Mouse (Mus musculus) hindbrain, embryonic 15.5 days (tissue): ENCODE measurements at regions not wholly inside any gene's neighbourhood (a gene's known extent, or its start where the extent isn't known, plus 50 kb on each side); places are given as distances from the start of the nearest gene placed in this dataset.

Source experiments
- ATAC-seq: fragments of 200-750 bp; cut with Nextera tagmentation; 2 replicates; pipeline ENCODE4 v1.8.0; 2017; ENCODE audit warnings: low read depth, moderate number of reproducible peaks, moderate TSS enrichment; ENCODE audit not compliant: low FRiP score
- H3K27ac ChIP-seq: fragments of 300-500 bp; sonication (generic); replicated peaks from 2 replicates; pipeline ENCODE4 v1.5.1; 2015; ENCODE audit warnings: mild to moderate bottlenecking, inconsistent platforms
- H3K27me3 ChIP-seq: fragments of 300-500 bp; sonication (generic); 2 replicates; pipeline ENCODE4 v1.6.1; 2015; ENCODE audit warnings: control low read depth, inconsistent platforms
- H3K36me3 ChIP-seq: fragments of 300-500 bp; sonication (generic); 2 replicates; pipeline ENCODE4 v1.6.1; 2015; ENCODE audit warnings: control low read depth, inconsistent platforms
- H3K4me1 ChIP-seq: fragments of 300-500 bp; sonication (generic); replicated peaks from 2 replicates; pipeline ENCODE4 v1.6.1; 2015; ENCODE audit warnings: control low read depth, inconsistent platforms
- H3K4me2 ChIP-seq: fragments of 300-500 bp; sonication (generic); 2 replicates; pipeline ENCODE4 v1.6.1; 2015; ENCODE audit warnings: moderate library complexity, mild to moderate bottlenecking, inconsistent platforms
- H3K4me3 ChIP-seq: fragments of 300-500 bp; sonication (generic); 2 replicates; pipeline ENCODE4 v1.5.1; 2015; ENCODE audit warnings: mild to moderate bottlenecking, inconsistent platforms
- H3K9ac ChIP-seq: fragments of 300-500 bp; sonication (generic); 2 replicates; pipeline ENCODE4 v1.6.1; 2015; ENCODE audit warnings: inconsistent platforms
- H3K9me3 ChIP-seq: fragments of 300-500 bp; sonication (generic); 2 replicates; pipeline ENCODE4 v1.6.1; 2016; ENCODE audit warnings: control low read depth, inconsistent platforms
- WGBS: fragments of 180-500 bp; shearing (Covaris S2); methylation state at CpG from one replicate; pipeline ENCODE4 v1.1.7; 2015; 5-methylcytosine and 5-hydroxymethylcytosine counted together

DNA sequence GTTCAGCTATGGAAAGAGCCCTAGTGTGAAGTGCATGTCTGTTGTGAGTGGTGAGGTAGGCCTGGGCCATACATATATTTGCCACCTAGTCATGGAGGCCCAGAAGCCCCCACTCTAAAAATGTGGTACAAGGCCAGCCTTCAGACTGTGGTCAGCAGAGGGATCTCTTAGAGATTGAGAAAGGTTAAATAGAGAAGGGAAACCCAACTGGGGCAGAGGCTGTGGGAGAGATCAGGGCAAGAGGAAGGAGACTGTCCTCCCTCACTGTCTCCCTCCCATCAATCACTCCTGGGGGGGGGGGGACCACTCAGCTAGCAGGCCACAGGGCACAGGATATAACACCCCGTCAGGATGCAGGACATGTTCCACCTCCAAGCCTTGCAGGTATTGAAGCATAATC is 86.1 kb downstream of the Zfp36l2 start:
- Histone ChIP-seq H3K4me2 (no peak overlapping the region), H3K9ac (no peak overlapping the region), H3K4me3 (no peak overlapping the region), H3K4me1 (peaks cover 18% of the 10 kb centered on the region), H3K27ac (peak overlapping the region; percentile 27; the same call in 1 of the 2 replicates), H3K27me3 (no peaks in the 10 kb centered on the region), H3K9me3 (no peaks in the 10 kb centered on the region), H3K36me3 (no peaks in the 10 kb centered on the region)
- WGBS, result 83% methylated on average over 1 of the region's 1 CpGs
- ATAC-seq, result no peak

DNA sequence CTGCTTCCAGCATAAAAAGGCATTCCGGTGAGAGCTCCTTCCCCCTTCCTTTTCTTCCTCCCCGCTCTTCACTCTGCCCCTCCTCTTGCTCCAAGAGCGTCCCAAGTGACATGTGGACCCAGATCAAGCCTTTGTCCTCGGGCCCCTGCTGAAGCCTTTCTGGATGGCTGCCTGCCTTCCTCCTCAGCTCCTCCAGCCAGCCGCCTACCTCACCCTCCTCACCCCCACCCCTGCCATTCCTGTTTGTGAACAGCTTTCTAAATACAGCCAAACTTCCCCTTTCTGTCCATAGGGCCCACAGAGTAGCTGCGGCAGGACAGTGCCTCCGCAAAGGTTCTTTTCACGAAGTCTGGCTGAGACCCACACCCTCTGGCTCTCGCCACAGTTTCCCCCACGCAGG is 87.2 kb downstream of the Zfp36l2 start:
- Histone ChIP-seq H3K27me3 (no peaks in the 10 kb centered on the region), H3K27ac (0 out of 2 replicates have a peak overlapping the region, but pooled peaks have one; percentile 43), H3K9me3 (no peaks in the 10 kb centered on the region), H3K4me2 (no peak overlapping the region), H3K4me3 (no peak overlapping the region), H3K4me1 (peaks cover 23% of the 10 kb centered on the region), H3K36me3 (no peaks in the 10 kb centered on the region), H3K9ac (no peak overlapping the region)
- WGBS, result 35% methylated on average over 10 of the region's 10 CpGs
- ATAC-seq, result no peak

DNA sequence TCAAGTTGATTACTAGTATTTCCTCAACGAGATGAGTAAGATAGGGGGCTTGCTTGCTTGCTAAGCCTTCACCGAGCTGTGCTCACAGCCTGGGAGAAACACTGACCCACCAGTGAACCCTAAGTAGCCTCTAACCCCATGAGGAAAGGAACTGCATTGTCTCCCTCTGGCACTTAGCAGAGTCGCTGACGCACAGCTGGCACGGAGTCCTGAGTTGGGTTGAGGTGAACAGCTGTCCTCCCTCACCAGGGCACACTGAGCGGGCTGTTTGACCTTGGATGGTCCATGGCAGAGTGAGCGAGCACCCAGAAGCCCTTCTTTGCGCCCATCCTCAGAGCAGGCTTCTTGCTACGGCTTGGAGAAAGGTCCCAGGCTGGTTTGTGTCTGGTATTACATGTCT is 88.0 kb downstream of the Zfp36l2 start:
- no peak overlapping the region for H3K27ac ChIP-seq
- no peaks in the 10 kb centered on the region for H3K27me3 ChIP-seq
- no peak overlapping the region for H3K4me2 ChIP-seq
- H3K9ac ChIP-seq, result no peak overlapping the region
- ATAC-seq, result no peak
- 84% methylated on average over 9 of the region's 9 CpGs for WGBS
- no peaks in the 10 kb centered on the region for H3K9me3 ChIP-seq
- H3K4me1 ChIP-seq, result peaks cover 23% of the 10 kb centered on the region
- H3K4me3 ChIP-seq, result no peak overlapping the region
- H3K36me3 ChIP-seq, result no peaks in the 10 kb centered on the region

DNA sequence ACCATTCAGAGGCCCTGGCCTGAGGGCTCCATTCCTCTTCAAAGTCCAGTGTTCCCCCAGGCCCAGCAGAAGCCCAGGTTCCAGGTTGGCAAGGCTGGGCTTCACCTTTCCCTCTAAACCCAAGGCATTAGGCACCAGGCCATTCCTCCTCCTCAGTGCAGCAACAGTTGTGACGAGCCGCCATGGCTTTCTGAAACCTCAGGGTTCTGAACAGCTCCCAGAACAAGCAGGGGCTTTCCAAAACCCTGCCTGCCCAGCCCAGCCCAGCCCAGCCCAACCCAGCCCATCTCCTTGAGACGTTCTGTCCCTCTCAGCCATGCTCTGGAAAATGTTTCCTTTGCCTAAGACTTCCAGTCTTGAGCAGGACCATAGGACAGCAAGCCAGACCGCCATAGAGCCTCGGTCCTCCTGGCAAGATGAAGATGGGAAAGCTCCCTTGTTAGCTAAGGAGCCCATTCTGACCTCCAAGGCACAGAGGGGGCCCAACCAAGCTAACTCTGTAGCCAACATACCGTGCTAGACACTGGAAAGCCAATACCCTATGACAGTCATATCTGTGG is 89.8 kb downstream of the Zfp36l2 start:
- no peak overlapping the region for H3K4me3 ChIP-seq
- WGBS, result 89% methylated on average over 6 of the region's 6 CpGs
- no peaks in the 10 kb centered on the region for H3K36me3 ChIP-seq
- no peak for ATAC-seq
- no peak overlapping the region for H3K4me2 ChIP-seq
- H3K4me1 ChIP-seq, result peaks cover 23% of the 10 kb centered on the region
- H3K9me3 ChIP-seq, result no peaks in the 10 kb centered on the region
- H3K27ac ChIP-seq, result no peak overlapping the region
- H3K27me3 ChIP-seq, result no peaks in the 10 kb centered on the region
- no peak overlapping the region for H3K9ac ChIP-seq

DNA sequence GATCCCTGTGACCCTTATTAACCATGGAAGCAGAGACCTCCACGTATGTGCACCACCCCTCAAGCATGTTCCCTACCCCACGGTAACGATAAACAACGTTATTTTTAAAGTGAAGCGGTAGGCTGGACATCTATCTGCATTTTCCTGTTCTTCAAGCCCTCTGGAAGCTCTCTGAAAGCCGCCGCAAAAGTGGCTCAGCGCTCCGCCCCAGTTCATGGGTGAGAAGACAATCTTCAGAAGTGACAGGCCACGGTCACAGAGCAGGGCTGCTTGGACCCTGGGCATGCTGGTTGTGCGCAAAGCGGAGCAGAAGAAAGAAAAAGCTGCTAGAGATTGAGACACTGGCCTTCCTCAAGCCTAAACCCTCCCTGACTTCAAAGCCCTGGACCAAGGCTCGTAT is 90.5 kb downstream of the Zfp36l2 start:
- no peaks in the 10 kb centered on the region for H3K27me3 ChIP-seq
- 50% methylated on average over 13 of the region's 13 CpGs for WGBS
- peak overlapping the region; percentile 81 for H3K27ac ChIP-seq
- no peaks in the 10 kb centered on the region for H3K9me3 ChIP-seq
- H3K4me3 ChIP-seq, result no peak overlapping the region
- H3K36me3 ChIP-seq, result no peaks in the 10 kb centered on the region
- H3K4me2 ChIP-seq, result peak overlapping the region; percentile 78; the same call in 1 of the 2 replicates
- ATAC-seq, result no peak
- H3K4me1 ChIP-seq, result peaks cover 23% of the 10 kb centered on the region
- H3K9ac ChIP-seq, result no peak overlapping the region

DNA sequence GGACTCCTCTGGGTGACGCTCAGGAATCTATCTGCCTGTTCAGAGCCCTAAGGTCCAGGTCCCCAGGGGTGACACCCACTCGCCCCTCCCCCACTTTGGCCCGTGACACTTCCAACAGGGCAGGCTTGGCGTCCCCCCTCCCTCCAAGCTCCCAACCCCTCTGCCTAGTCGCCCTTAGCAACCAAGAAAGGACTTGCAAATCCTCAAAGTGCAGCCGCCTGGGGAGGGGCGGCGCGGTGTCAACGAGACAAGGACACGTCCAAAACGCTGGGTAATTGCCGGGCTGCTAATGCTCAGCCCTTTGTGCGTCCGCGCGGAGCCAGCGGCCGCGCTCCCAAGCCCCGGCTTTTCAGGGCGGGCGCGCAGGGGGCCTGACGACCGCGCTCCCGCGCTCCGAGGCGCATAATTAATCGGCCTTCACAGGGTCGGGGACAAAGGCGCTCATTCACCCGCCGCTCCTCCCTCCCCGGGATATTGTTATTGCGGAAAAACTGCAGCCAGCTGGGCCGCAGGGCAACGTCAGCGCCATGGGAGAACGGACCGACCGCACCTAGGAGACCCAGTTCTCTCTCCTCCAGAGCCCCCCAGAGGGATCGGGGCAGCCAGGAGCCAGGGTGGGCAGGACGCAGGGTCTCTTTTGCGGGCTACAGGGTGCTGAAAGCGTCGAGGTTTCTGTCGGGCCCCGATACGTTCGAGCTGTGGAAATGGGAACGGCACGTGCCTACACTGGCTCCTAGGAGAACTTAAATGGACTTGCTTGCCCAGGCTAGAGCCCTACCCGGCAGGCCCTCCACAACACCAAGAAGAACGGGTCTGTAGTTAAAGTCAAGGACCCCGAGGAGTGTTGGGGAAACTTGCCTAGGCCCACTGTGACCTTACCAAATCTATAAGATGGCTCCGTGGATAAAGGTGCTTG is 91.1 kb downstream of the Zfp36l2 start:
- Histone ChIP-seq H3K4me3 (peak overlapping the region; percentile 38), H3K36me3 (no peaks in the 10 kb centered on the region), H3K27ac (peak overlapping the region; percentile 81), H3K4me2 (peak overlapping the region; percentile 78), H3K27me3 (no peaks in the 10 kb centered on the region), H3K9ac (peak overlapping the region; percentile 50), H3K4me1 (peaks cover 23% of the 10 kb centered on the region), H3K9me3 (no peaks in the 10 kb centered on the region)
- under 1% methylated on average over 58 of the region's 59 CpGs for WGBS
- ATAC-seq, result peak; percentile 90

DNA sequence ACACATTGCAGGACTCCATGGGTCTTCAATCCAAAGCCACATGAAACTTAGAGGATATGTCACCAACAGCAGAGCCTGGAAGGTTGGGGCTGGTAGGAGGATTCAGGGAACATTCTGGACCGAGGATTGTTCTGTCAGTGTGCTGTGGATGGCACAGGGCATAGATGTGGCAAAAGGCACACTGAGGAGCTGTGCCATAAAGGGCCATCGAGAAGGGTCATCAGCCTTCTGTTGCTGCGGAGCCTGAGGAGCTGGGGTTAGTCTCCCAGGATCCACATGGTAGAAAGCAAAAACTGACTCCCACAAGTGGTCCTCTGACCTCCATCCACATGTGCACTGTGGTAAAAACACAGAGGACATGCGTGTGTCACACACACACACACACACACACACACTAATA is 91.9 kb downstream of the Zfp36l2 start:
- H3K36me3 ChIP-seq, result no peaks in the 10 kb centered on the region
- WGBS, result 21% methylated on average over 4 of the region's 4 CpGs
- H3K27me3 ChIP-seq, result no peaks in the 10 kb centered on the region
- peaks cover 23% of the 10 kb centered on the region for H3K4me1 ChIP-seq
- no peak overlapping the region; the same call in 1 of the 2 replicates for H3K4me2 ChIP-seq
- H3K9me3 ChIP-seq, result no peaks in the 10 kb centered on the region
- ATAC-seq, result no peak
- H3K9ac ChIP-seq, result no peak overlapping the region
- H3K27ac ChIP-seq, result peak overlapping the region; percentile 81
- H3K4me3 ChIP-seq, result no peak overlapping the region

DNA sequence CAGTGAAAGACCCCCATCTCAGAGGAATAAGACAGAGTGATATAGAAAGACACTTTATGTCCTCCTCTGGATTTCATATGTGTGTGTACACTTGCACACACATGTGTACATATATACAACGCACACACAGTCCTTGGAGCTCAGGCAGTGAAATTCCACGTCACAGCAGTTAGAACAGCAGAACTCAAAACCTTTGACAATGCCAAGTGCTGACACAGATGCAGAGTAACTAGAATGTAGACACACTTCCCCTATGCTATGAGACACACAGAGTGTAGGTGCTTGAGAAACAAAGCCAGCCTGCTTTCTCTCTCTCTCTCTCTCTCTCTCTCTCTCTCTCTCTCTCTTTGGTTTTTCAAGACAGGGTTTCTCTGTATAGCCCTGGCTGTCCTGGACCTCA is 92.7 kb downstream of the Zfp36l2 start:
- no peaks in the 10 kb centered on the region for H3K36me3 ChIP-seq

DNA sequence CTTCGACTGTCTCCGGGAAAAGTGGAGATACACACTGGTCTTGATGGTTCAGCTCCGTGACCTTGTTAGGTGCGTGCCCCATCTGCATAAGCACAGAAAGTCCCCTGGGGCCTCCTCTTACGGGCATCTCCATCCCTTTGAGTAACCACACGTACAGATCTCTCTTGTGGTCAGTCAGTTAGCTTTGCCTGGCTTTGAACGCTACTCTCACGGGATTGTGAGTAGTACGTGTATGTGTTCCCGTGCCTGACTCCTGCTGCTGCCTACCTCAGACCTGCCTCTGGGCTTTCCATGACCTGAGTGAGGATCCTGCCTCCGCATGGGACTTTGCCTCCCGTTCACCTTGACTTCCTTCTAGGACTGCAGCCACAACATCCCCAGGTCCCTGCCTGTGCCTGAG is 101.4 kb downstream of the Zfp36l2 start:
- no peak for ATAC-seq
- no peaks in the 10 kb centered on the region for H3K9me3 ChIP-seq
- no peak overlapping the region for H3K4me3 ChIP-seq
- no peak overlapping the region for H3K9ac ChIP-seq
- 86% methylated on average over 12 of the region's 12 CpGs for WGBS
- no peaks in the 10 kb centered on the region for H3K27me3 ChIP-seq
- H3K27ac ChIP-seq, result no peak overlapping the region
- H3K4me1 ChIP-seq, result peaks cover 25% of the 10 kb centered on the region
- H3K36me3 ChIP-seq, result no peaks in the 10 kb centered on the region
- no peak overlapping the region for H3K4me2 ChIP-seq

More for the DNA sequence above, 92.7 kb downstream of the Zfp36l2 start:
- no peak for ATAC-seq
- Histone ChIP-seq H3K9me3 (no peaks in the 10 kb centered on the region), H3K27ac (peak overlapping the region; percentile 81; the same call in 1 of the 2 replicates), H3K4me3 (no peak overlapping the region), H3K27me3 (no peaks in the 10 kb centered on the region), H3K4me1 (peaks cover 19% of the 10 kb centered on the region), H3K4me2 (no peak overlapping the region), H3K9ac (no peak overlapping the region)
- 82% methylated on average over 2 of the region's 2 CpGs for whole genome bisulfite sequencing

DNA sequence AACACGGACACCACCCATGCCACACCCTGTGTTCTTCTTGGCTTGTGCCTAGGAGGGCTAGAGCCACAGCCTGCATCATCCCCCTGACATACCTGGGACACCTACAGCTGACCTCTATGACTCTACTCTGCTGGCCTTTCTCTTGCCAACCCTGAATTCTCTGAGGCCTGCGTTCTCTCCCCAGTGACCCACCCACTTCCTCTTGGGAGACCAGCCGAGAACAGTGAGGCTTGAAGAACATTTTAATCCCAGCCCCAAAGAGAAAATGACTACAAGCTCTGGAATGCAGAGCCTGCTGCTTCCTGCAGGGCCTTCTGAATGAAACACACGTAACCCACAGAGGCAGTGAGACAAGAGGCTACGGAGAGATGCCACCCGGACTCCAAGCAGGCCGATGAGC is 102.0 kb downstream of the Zfp36l2 start:
- no peak overlapping the region for H3K4me2 ChIP-seq
- no peaks in the 10 kb centered on the region for H3K27me3 ChIP-seq
- no peaks in the 10 kb centered on the region for H3K9me3 ChIP-seq
- H3K4me3 ChIP-seq, result no peak overlapping the region
- no peak overlapping the region for H3K9ac ChIP-seq
- H3K4me1 ChIP-seq, result peaks cover 25% of the 10 kb centered on the region
- no peak overlapping the region for H3K27ac ChIP-seq
- no peaks in the 10 kb centered on the region for H3K36me3 ChIP-seq
- ATAC-seq, result no peak
- 37% methylated on average over 7 of the region's 7 CpGs for WGBS

DNA sequence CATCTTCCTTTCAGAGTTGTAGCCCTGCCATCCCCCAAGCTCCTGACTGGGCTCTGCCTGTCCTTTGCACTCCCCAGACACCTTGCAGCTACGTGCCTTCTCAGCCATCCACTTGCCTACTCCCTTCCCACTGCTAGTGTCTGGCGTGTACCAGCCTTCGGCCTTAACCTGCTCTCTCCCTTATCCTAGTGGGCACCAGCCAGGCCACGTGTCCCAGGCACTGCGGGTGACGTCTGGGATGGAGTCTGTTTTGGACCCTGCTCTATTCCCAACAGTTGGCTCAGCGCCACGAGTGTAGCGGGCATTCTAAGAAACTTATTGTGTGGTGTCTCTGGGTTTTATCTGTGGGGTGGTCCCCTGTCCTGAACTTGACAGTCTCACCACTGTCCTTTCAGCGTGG is 102.5 kb downstream of the Zfp36l2 start:
- WGBS, result 57% methylated on average over 10 of the region's 10 CpGs
- Histone ChIP-seq H3K27me3 (no peaks in the 10 kb centered on the region), H3K27ac (no peak overlapping the region), H3K4me3 (no peak overlapping the region), H3K4me1 (peaks cover 25% of the 10 kb centered on the region), H3K9ac (no peak overlapping the region), H3K4me2 (no peak overlapping the region), H3K9me3 (no peaks in the 10 kb centered on the region), H3K36me3 (no peaks in the 10 kb centered on the region)
- no peak for ATAC-seq
